Mouse (Mus musculus) heart, postnatal 36 days (tissue): ENCODE measurements around the gene Trcg1. TPM values are rescaled to one million over a fixed set of nuclear protein-coding genes. Genes with fewer than 3 reads are reported as not detected.

Experiments
- DNase-seq, 2 experiments: peaks; one replicate each; pipeline ENCODE4 v3.0.0; 2021 to 2022
- intact Hi-C: fragments of 180-260 bp; cut with DNase I; formaldehyde crosslinking; loops from one replicate; pipeline ENCODE4 v1.15.1; 2025
- total RNA-seq, 2 experiments: library from RNA; stranded (reverse); gene quantifications; 2 replicates each; pipeline ENCODE4 v1.2.3; 2021

Trcg1 gene
- total RNA-seq, 2 experiments from 2014 or later = not detected

DNA sequence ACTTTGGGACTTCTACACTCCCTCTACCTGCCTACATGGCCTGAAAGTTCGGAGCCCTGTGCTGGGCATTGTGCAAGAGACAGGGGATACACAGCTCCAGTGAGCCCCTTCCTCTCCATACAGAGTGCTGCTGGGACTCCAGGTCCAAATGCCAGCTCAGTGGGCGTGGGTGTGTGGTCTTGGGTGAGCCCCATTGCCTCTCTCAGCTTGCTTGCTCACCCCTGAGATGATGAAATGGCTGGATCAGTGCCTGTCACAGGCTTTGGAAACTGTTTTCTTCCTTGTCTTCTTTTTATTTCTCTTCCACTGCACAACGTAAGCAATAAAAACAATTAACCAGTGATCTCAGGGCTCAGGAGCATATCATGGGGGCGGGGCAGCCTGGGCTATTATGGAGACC, 47.0 kb downstream of the Trcg1 start:
- DNase-seq = no peak
- intact Hi-C loops = no loop called here

DNA sequence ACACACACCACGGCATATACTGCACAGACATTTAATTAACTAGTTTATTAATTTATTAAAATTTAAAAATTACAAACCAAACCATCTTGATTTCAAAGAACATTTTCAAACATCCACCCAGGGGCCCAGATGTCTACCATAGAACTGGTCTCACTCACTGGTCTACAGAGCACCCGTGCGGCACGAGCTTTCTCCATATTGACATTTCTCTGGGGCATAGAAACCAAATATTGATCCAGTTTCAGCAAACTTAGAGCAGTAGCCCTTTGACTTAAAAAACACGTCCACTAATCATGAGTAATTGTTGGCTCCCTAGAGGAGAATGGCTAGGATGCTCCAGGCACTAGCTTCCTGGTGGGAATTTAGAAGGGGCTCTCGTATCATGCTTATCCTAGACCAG, 50.8 kb downstream of the Trcg1 start:
- intact Hi-C loops = no loop called here
- DNase-seq = no peak

DNA sequence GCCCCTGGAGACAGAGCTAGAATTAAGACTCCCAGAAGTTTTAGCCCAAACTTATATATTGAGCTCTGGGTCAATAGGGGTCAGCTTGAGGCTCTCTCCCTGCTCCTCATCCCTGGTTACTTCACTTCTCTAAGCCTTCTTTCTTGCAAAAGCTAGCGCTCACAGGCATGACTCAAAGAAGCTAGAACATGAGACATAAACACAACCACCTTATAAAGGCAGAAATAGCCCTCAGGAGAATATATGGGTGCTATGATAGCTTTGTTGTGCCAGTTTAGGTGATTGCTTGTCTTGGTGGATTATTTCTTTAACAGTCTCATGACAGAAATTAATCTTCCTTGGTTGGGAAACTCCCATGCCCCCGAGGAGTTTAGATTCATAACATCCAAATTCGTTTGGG, 58.5 kb downstream of the Trcg1 start:
- no peak for DNase-seq
- intact Hi-C loops = no loop called here

DNA sequence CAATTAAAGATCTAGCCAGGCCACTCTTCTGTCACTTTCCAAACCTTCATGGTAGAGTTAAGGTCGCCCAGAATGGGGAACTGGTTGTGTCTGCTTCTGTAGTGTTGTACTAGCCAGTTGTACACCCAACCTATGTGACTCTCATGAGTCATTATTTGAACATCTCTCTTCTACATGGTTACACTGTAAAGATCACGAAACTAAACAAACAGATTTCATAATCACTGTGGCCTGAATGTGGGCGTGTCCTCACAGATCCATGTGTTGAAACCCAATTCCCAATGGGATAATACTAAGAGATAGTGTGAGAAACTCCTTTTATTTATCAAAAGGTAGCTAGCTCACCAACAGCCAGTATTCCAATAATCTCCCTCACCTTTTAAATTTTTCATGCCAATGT, 59.3 kb downstream of the Trcg1 start:
- DNase-seq = no peak
- intact Hi-C loops = no loop called here

DNA sequence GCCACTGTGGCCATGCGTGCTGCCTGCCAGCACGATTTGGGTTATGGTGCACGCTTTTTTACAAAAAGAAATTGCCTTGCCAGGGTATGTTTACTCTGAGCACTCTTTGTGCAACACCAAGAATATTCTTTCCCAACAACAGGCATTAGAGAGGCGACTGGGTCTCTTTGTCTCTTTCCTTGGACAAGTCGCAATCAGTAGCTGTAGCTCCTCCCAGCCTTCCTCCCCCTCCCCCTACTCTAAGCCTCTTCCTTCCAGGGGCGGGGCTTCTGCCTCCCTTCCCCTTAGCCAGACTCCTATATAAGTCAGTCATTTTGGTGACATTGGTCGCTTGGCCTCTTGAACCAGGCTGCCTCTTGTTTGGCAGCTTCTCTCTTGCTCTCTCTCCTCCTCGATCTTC, 59.9 kb downstream of the Trcg1 start:
- DNase-seq = no peak
- intact Hi-C loops = no loop called here

DNA sequence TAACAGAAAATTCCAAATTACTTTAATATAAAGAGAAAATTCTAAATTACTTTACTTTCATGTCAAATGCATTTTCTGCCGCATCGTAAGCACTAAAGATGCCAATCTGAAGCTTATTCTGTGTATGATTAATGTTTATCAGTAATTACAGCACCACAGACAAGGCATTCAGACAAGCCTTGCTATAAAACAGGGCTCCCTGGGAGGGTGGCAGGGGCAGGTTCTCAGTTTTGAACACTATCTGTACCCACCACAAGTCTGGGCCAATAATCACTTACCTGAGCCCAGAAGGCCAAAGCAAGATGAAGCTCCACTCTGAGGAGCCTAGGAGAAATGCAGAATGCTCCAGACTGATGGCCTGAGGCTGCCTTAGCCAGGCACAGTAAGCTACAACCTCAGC, 61.6 kb downstream of the Trcg1 start:
- no peak for DNase-seq
- intact Hi-C loops = no loop called here

Other genes with a start within 250 kb of the Trcg1 start
- 1 to 10 TPM; 8.2 to 8.6 TPM for gene Ptpn9, start 241.6 kb upstream of the Trcg1 start, total RNA-seq
- gene Sin3a, start 164.5 kb upstream of the Trcg1 start, total RNA-seq = 10 to 100 TPM; 31.6 to 40.1 TPM
- 10 to 100 TPM; 42.5 to 44.9 TPM for gene Man2c1, start 105.9 kb upstream of the Trcg1 start, total RNA-seq
- gene Neil1, start 88.3 kb upstream of the Trcg1 start, total RNA-seq = 1 to 10 TPM; 5.5 to 6.5 TPM
- gene Commd4, start 78.2 kb upstream of the Trcg1 start, total RNA-seq = 10 to 100 TPM; 26.6 to 29.6 TPM
- 10 to 100 TPM in 1 of 2 experiments, 1 to 10 TPM in 1; 9.7 to 13.9 TPM for gene 1700017B05Rik, start 26.1 kb downstream of the Trcg1 start, total RNA-seq
- 1 to 10 TPM; 8.2 to 8.8 TPM for gene Ppcdc, start 203.6 kb downstream of the Trcg1 start, total RNA-seq
- 1 to 10 TPM; 5.4 to 6.4 TPM for gene Scamp5, start 231.5 kb downstream of the Trcg1 start, total RNA-seq